Mouse (Mus musculus): ENCODE measurements around the gene Neurl4.

DNA sequence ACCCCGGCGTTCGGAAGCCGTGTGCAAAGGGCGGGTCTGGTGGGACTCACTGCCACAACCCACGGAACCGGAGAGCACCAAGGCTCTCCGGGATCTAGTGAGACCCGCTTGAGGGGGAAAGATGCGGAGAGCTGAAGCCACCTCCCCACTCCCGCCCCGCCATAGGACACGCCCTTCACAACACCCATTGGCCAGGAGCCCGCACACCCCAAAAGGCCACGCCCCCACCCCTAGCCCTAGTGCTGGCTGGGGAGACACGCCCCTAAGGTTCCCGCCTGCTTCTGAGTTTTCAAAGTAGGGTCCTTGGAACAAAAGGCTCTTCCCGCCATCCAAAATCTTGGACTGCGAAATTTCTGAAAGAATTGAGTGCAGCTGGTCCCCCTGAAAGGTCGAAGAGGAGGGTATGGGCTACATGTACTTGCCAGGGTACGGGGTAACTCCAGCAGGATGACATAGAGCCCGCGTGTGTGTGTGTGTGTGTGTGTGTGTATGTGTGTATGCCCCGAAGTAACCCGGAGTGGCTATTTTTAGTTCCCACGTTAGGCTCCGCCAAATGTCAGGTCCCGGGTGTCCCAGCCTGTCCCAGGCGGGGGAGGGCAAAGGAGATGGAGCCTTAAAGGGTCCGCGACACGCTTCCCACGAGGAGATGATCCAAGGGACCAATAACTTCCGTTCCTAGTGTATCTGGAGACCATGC is 47.3 kb downstream of the Neurl4 start, which contains the start of gene Slc2a4:
- TF ChIP-seq TCF12 (IDR thresholded peaks at IDR 0.05; ENCODE audit: insufficient read depth, poor library complexity, severe bottlenecking) (no peak), POLR2A (IDR thresholded peaks at IDR 0.05; ENCODE audit: insufficient read length, low read depth) (peak; percentile 58), CEBPB (IDR thresholded peaks at IDR 0.05; ENCODE audit: insufficient read depth, poor library complexity, severe bottlenecking) (no peak), MYOD1 (IDR thresholded peaks at IDR 0.05; ENCODE audit: control insufficient read depth in 1 of 3, insufficient read length in 2 of 3, low read depth in 2 of 3) (no peak), POLR2AphosphoS2 (IDR thresholded peaks at IDR 0.05; ENCODE audit: insufficient read length, low read depth) (peak; percentile 31), MAX (IDR thresholded peaks at IDR 0.05; ENCODE audit: low read depth) (no peak), TCF3 (IDR thresholded peaks at IDR 0.05; ENCODE audit: insufficient read length, low read depth) (no peak), E2F4 (IDR thresholded peaks at IDR 0.05; ENCODE audit: insufficient read depth) (no peak), MYOG (IDR thresholded peaks at IDR 0.05; ENCODE audit: control insufficient read depth in 1 of 3, insufficient read depth in 1 of 3, insufficient read length in 2 of 3, low read depth in 2 of 3) (no peak), USF1 (IDR thresholded peaks at IDR 0.05; ENCODE audit: low read depth) (no peak), SRF (IDR thresholded peaks at IDR 0.05; ENCODE audit: control insufficient read depth, insufficient read length, low read depth) (no peak)

All from myocyte (in vitro differentiated cells).